Mouse (Mus musculus): ENCODE measurements around the gene Traip.

The Traip gene

DNA sequence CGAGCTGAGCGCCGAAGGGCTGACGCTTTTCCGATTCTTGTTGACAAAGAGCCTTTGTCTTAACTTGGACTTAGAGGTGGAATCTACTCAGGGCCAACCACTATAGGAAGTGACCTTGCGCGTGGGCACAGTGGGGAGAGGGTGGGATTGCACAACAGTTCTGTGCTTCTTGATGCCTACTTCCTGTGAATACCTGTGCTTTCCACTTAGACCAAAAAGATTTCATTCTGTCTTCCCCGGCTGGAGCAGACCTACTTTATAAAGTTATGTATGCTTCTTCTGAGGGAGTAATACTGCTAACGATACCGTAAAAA, at the start of gene Traip:
Gene Traip (plus strand): TSS at position 215 of the 314 bp plus-strand sequence.
- DNase-seq, result no peak

DNA sequence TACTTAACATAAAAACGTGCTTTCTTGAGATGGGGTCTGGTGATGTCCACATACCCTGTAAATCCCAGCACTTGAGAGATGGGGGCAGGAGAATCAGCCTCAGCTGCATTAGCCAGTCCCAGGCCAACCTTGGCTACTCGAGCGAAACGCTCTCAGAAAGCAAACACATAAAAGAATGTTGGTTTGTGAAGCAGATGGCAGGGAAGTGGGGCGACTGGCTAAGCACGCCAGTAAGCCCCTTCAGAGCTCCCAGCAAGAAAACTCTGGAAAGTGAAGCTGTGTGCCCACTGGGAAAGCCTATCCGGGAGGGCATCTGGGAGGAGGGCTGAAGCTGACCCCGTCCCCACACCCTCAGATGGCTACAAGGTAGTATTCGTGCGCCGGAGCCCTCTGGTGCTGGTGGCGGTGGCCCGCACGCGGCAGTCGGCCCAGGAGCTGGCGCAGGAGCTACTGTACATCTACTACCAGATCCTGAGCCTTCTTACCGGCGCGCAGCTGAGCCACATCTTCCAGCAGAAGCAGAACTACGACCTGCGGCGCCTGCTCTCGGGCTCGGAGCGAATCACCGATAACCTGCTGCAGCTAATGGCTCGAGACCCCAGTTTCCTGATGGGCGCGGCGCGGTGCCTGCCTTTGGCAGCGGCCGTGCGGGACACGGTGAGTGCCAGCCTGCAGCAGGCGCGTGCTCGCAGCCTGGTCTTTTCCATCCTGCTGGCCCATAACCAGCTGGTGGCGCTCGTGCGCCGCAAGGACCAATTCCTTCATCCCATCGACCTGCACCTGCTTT, 48.9 kb upstream of the Traip start:
- peak; percentile 71 to 82 for DNase-seq

- DNase-seq, result no peak
Measured at GRCm38 (mm10) chr9:107901627-107901914, 48.4 kb upstream of the Traip start.

DNA sequence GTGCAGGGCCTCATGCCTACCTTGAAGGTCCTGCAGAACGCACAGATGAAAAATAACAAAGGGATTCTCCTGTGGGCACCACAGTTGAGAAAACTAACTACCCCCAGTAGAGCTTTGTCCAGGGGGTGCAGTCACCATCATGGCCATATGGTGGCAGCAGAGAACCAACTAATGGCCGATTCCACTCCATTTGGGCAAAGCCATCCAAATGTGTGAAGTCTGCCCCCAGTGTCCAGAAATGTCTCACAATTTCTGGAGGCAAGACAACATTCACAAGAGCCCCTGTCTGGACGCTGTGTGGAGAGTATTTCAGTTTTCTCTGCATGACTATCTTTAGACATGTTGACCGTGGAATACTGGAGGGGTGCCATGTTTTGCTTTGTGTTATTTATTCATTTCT, 45.2 kb upstream of the Traip start:
- DNase-seq, result peak; percentile 84 to 91

DNA sequence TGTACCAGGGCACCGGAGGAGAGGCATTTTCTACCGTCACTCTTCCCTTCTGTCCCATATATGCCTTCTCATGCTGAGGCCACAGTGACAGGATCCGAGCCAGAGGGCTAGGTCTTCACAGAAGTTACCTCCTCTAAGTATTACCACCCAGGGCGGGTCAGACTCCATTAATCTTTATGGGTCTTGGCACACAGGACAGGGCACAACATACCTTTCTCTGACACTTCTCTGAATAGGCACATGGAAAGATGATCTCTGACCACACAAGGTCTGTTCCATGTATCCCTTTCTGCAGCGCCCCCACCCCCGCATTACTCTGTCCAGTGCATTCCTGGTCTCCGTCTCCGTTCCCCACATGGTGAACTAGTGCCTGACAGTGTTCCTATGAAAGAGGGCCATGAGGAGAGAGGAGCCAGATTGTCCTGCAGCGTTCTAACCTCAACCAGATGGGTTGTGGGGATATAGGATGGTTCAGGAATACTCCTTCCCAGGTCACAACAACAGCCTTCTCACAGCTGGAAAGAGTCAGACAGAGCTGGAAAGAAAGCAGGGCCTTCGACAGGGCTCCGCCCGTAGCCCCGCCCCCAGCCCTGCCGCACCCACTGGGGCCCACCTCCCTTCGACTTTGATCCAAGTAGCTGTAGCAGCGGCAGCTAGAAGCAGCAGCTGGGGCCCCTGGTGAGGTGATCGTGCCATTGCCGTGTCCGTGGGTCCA, 43.5 kb upstream of the Traip start, which contains the start of gene Mst1r:
Gene Mst1r (plus strand): TSS at position 622 of the 715 bp plus-strand sequence.
- peak; percentile 84 to 90 for DNase-seq

- DNase-seq, result no peak
Measured at GRCm38 (mm10) chr9:107906967-107907800, 42.8 kb upstream of the Traip start.

DNA sequence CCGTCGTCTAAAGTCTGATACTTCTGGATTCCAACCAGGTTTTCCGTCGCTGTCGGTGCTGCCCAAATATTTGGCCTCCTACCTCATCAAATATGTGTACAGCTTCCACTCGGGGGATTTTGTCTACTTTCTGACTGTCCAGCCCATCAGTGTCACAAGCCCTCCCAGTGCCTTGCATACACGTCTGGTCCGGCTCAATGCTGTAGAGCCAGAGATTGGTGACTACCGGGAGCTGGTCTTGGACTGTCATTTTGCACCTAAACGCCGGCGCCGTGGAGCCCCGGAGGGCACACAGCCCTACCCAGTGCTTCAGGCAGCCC, 42.2 kb upstream of the Traip start:
- no peak for DNase-seq

GRCm38 (mm10) chr9:107908410-107909158, 41.4 kb upstream of the Traip start:
- no peak for DNase-seq

DNA sequence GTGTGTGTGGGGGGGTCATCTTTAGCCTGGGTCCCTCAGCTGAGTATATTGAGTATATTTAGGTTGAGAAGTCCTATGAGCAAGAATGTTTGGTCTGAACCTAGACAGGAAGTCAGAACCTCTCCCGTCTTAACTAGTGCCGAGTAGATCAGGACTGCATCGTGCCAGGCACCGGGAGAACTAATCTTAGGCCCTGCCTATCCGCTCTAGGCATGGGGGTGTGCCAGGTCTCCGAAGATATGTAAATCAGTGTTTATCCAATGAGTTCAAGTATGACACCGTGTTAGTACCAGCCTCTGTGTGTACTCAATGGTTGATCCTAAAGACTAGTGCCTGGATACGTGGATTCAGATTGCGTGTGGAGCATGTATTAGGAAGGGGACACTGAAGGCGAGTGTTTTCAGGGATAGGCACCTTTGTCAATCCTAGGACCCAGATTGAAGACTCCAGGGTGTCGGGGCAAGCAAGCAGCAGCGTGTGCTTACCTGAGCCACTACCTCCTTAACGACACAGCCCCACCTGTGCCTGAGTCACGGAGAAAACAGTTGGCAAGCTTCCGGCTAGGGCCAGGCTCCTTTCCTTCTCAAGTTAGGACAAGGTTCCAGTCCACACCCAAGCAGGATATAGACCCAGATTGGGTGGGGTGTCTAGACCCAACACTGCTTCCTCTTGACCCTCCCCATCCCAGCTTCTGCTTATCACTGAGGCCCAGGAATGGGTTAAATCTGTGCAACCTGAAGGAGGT, 39.7 kb upstream of the Traip start:
- DNase-seq, result no peak

DNA sequence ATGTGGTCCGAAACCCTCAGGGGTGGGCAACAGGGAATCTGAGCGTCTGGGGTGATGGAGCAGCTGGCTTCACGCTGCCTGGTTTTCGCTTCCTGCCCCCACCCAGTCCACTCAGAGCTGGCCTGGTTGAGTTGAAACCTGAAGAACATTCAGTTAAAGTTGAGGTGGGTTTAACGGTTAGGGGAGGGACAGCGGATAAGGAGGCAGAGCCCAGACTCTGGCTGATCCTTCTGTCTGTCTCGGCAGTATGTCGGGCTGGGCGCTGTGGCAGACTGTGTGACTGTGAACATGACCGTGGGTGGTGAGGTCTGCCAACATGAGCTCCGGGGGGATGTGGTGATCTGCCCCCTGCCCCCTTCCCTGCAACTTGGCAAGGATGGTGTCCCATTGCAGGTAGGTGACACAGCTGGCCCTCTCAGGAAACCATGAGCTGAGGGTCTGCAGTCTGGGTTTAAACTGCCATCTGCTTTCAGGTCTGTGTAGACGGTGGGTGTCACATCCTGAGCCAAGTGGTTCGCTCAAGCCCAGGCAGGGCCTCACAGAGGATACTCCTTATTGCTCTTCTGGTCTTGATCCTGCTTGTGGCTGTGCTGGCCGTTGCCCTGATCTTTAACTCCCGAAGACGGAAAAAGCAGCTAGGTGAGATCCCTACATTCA, 35.0 kb upstream of the Traip start:
- no peak for DNase-seq

- DNase-seq, result no peak
Measured at GRCm38 (mm10) chr9:107917895-107918608, 31.9 kb upstream of the Traip start.

DNA sequence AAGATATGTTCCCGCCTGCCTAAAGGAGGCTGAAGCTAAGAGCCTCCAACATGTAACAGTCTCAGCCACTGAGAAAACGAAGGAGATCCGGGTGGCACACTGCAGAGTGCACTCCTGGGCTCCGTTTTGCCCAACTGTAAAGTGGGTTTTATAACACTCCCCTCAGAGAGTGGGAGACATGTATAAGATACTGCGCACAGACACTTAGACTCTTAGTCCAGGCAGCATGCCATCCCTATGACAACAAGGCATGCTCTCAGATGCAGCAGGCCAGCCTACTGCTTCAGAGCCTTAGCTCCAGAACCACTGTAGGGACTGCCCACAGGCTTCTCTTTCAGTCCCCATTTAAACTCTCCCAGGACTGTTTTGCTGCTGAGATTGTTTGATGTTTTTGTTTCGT, 31.1 kb upstream of the Traip start:
- no peak for DNase-seq

- DNase-seq, result no peak
Measured at GRCm38 (mm10) chr9:107919441-107919840, 30.5 kb upstream of the Traip start.

DNA sequence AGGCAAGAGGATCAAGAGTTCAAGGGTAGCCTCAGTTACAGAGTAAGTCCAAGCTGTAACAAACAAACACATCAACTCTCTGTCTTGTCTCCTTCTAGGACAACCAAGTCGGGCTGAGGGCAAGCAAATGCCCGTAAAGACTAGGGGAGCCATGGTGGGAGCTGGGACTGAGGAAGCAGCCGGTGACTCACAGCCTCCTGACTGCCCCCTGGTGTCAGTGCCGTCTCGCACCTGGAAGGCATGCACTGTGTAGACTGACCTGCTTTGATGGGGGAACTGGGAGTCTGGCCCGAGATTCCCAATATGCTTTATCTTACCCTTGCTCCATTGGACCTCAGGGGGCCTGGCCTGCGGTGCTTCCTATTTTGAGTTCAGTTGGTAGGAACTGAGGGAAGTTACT, 26.9 kb upstream of the Traip start:
- peak; percentile 65 to 73 for DNase-seq

- DNase-seq, result no peak
Measured at GRCm38 (mm10) chr9:107923956-107924355, 26.0 kb upstream of the Traip start.

DNA sequence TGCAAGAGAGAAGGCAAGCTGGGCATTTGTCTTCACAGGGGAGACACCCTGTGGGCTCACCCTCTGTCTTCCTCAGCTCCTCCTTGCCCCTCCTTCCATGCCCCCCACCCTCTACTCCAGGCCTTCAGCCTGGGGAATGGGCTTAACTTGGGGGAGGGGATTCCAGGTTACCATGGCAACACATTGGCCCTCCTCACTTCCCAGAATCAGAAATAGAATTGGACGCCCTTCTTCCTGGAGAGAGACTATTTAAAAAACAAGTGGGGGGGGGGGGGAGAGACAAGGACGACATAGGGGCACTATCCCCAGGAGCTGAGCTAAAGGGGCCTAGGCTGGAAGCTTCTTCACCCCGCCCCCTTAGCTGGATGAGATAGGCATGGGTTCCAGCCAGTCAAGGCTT, 24.7 kb upstream of the Traip start:
- DNase-seq, result no peak

DNA sequence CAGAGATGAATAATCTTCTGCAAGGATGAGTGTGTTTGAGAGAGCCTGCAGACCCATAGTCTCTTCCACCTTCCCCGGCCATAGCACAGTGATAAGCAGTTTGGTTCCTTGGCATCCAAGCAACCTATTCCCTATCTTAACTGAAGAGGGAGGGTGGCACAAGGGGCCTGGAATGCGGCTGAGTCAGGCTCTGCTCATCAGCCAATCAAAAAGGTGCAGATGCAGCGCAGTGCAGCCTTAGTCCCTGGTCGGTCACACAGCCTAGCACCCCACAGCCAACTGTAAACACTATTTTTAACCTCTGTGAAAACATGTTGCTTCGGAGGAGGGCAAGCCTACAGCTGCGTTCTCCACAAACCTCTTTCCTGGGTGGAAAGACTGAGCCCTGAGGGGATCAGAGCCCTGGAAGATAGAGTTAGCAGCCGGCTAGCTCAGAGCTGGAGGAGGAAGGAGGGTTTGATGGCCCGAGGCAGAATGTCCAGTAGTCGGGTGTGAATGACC, 23.0 kb upstream of the Traip start:
- DNase-seq, result no peak

- no peak for DNase-seq
Measured at GRCm38 (mm10) chr9:107927749-107928148, 22.2 kb upstream of the Traip start.

- DNase-seq, result no peak
Measured at GRCm38 (mm10) chr9:107928169-107928568, 21.8 kb upstream of the Traip start, which contains the start of gene Actl11. TSS of gene Actl11 (plus strand) at chr9:107928469.

DNA sequence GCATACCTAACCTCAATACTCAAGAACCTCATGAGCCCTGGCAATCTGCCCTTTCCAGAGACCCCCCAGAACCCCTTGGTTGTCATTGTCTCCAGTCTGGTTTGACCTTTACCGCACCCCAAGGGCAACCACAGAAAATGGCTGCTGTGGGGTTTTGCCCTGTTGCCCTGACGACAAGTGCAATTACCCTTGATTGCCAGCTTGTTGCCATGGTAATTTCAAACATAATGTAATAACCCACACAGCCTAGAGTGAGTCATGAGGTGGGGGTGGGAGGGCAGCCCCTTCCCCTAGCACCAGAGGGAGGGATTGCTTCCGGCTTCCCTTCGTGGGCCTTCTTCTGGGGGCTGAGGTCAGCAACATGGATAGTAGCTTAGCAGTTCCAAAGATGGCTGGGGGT, 17.7 kb upstream of the Traip start:
- no peak for DNase-seq

DNA sequence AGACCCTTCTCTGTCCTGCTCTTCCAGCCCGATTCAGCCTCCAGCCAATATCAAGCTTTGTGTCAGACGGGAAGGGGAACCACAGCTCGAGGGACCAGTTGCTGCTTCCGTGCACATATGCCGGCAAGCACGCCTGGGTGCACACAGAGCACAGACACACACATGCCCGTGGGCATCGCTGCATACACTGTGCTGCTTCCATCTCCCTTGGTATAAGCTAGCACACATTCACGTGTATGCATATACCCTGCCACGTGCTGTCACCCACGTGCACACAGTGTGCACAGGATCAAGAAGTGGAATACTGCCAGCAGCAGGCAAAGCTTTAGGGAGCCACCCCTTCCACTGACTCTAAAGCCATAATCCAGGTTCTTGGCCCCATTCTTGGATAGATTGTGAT, 15.8 kb upstream of the Traip start:
- DNase-seq, result no peak
